Comparison of ENCODE assay signal across 7 mouse cellular contexts in genomic region chr11:94329270-94329891, GRCm38 (mm10). TPM values are rescaled to one million over a fixed set of nuclear protein-coding genes. Genes with fewer than 3 reads are reported as not detected.
DNase-seq lines count a peak whose midpoint lies in the region; ATAC-seq and TF ChIP-seq lines count a peak whose summit lies in the region.

No protein-coding gene starts in this region.

- ATAC-seq in forebrain, embryonic 13.5 days = no peak
- no peak for ATAC-seq in hindbrain, embryonic 15.5 days (ENCODE audit: low FRiP score, low read depth)
- peak; percentile 65 for ATAC-seq in megakaryocyte progenitor cell, adult 5-6 weeks (replicated peaks; ENCODE audit: poor library complexity)
- no peak for ATAC-seq in stomach, embryonic 14.5 days (ENCODE audit: insufficient number of reproducible peaks, insufficient read depth, low FRiP score, low read depth)

- H3K4me3 ChIP-seq in MEL (ENCODE audit: control insufficient read depth in 1 of 2, insufficient read depth in 1 of 2, low read depth in 2 of 2, low read length in 2 of 2) = no peak overlapping the region
- peak overlapping the region; percentile 84 for H3K4me3 ChIP-seq in bone marrow macrophage, adult 2 months (ENCODE audit: insufficient read depth, low read length)
- H3K4me3 ChIP-seq in forebrain, embryonic 13.5 days = no peak overlapping the region
- H3K4me3 ChIP-seq in hindbrain, embryonic 15.5 days = 0 out of 2 replicates have a peak overlapping the region, but pooled peaks have one; percentile 76
- no peak overlapping the region for H3K4me3 ChIP-seq in stomach, embryonic 14.5 days (ENCODE audit: low read depth, low read length)

- WGBS in forebrain, embryonic 13.5 days = 29% methylated on average over 4 of the region's 4 CpGs
- 41% methylated on average over 4 of the region's 4 CpGs for WGBS in hindbrain, embryonic 15.5 days
- WGBS in stomach, embryonic 14.5 days = 52% methylated on average over 4 of the region's 4 CpGs

- peak; percentile 72 for TF ChIP-seq RAD21 in MEL (IDR thresholded peaks at IDR 0.05; ENCODE audit: low read depth, low read length)

- no peaks in the 10 kb centered on the region for H3K9me3 ChIP-seq in MEL (replicated peaks; ENCODE audit: insufficient read depth, low read length)
- no peaks in the 10 kb centered on the region for H3K9me3 ChIP-seq in forebrain, embryonic 13.5 days (replicated peaks)
- H3K9me3 ChIP-seq in hindbrain, embryonic 15.5 days = no peaks in the 10 kb centered on the region
- H3K9me3 ChIP-seq in stomach, embryonic 14.5 days (ENCODE audit: control insufficient read depth, low read depth, low read length) = no peaks in the 10 kb centered on the region

- peaks cover 4 to 14% of the 10 kb centered on the region in 2 experiments; a peak in 3 of 4 replicates for H3K4me1 ChIP-seq in MEL (ENCODE audit: control insufficient read depth in 1 of 2, insufficient read depth in 2 of 2, low read length in 2 of 2)
- peaks cover 16% of the 10 kb centered on the region for H3K4me1 ChIP-seq in bone marrow macrophage, adult 2 months (ENCODE audit: control insufficient read depth, insufficient read depth, low read length)
- H3K4me1 ChIP-seq in forebrain, embryonic 13.5 days = peaks cover 50% of the 10 kb centered on the region
- H3K4me1 ChIP-seq in hindbrain, embryonic 15.5 days (replicated peaks) = peaks cover 42% of the 10 kb centered on the region
- peaks cover 21% of the 10 kb centered on the region for H3K4me1 ChIP-seq in stomach, embryonic 14.5 days (ENCODE audit: control insufficient read depth, insufficient read depth, low read length)

- H3K4me2 ChIP-seq in forebrain, embryonic 13.5 days = peak overlapping the region; percentile 80
- peak overlapping the region; percentile 85 for H3K4me2 ChIP-seq in hindbrain, embryonic 15.5 days
- peak overlapping the region; percentile 76; the same call in 1 of the 2 replicates for H3K4me2 ChIP-seq in stomach, embryonic 14.5 days (replicated peaks; ENCODE audit: low read depth, low read length)

- peaks cover 0 to 22% of the 10 kb centered on the region in 2 experiments; a peak in 2 of 4 replicates for H3K36me3 ChIP-seq in MEL (ENCODE audit: control insufficient read depth in 1 of 2, insufficient read depth in 2 of 2, low read length in 2 of 2)
- peaks cover 5% of the 10 kb centered on the region for H3K36me3 ChIP-seq in forebrain, embryonic 13.5 days (ENCODE audit: poor library complexity, severe bottlenecking)
- H3K36me3 ChIP-seq in hindbrain, embryonic 15.5 days = peaks cover 2% of the 10 kb centered on the region
- H3K36me3 ChIP-seq in stomach, embryonic 14.5 days (ENCODE audit: control insufficient read depth, insufficient read depth, low read length) = peaks cover 7% of the 10 kb centered on the region; the same call in 1 of the 2 replicates

- peak; percentile 76 for DNase-seq in MEL (ENCODE audit: low read depth, low spot score)
- peak; percentile 38 to 65 for DNase-seq in left cerebral cortex, adult 18-20 months (ENCODE audit: low spot score in 2 of 2)

- TF ChIP-seq POLR2A in MEL (IDR thresholded peaks at IDR 0.05; ENCODE audit: control insufficient read depth in 1 of 2, insufficient read depth in 1 of 2, low read depth in 1 of 2, low read length in 2 of 2, poor library complexity in 1 of 2) = no peak
- no peak for TF ChIP-seq POLR2A in bone marrow macrophage, adult 2 months (IDR thresholded peaks at IDR 0.05; ENCODE audit: borderline replicate concordance, low read depth, low read length)

- peaks cover 10% of the 10 kb centered on the region for H3K79me2 ChIP-seq in MEL (ENCODE audit: control insufficient read depth, insufficient read depth, low read length, poor library complexity)

- no peak overlapping the region for H3K27ac ChIP-seq in MEL (ENCODE audit: control insufficient read depth, low read depth, low read length)
- no peak overlapping the region for H3K27ac ChIP-seq in bone marrow macrophage, adult 2 months (ENCODE audit: insufficient read depth, low read depth, low read length)
- peak overlapping the region; percentile 99 for H3K27ac ChIP-seq in forebrain, embryonic 13.5 days
- 0 out of 2 replicates have a peak overlapping the region, but pooled peaks have one; percentile 99 for H3K27ac ChIP-seq in hindbrain, embryonic 15.5 days (replicated peaks)
- H3K27ac ChIP-seq in stomach, embryonic 14.5 days (ENCODE audit: low read length) = no peak overlapping the region

- TF ChIP-seq EP300 in MEL (IDR thresholded peaks at IDR 0.05; ENCODE audit: low read depth in 1 of 2, low read length in 2 of 2) = no peak

- no peaks in the 10 kb centered on the region for H3K27me3 ChIP-seq in MEL (ENCODE audit: control insufficient read depth in 1 of 2, insufficient read depth in 2 of 2, low read length in 2 of 2)
- H3K27me3 ChIP-seq in forebrain, embryonic 13.5 days = no peaks in the 10 kb centered on the region
- no peaks in the 10 kb centered on the region for H3K27me3 ChIP-seq in hindbrain, embryonic 15.5 days
- no peaks in the 10 kb centered on the region for H3K27me3 ChIP-seq in stomach, embryonic 14.5 days (ENCODE audit: control insufficient read depth, insufficient read depth, low read length)

- no peak overlapping the region for H3K9ac ChIP-seq in MEL (ENCODE audit: control insufficient read depth, low read depth, low read length, poor library complexity, severe bottlenecking)
- H3K9ac ChIP-seq in forebrain, embryonic 13.5 days = no peak overlapping the region
- no peak overlapping the region for H3K9ac ChIP-seq in hindbrain, embryonic 15.5 days
- H3K9ac ChIP-seq in stomach, embryonic 14.5 days (replicated peaks; ENCODE audit: low read depth, low read length) = no peak overlapping the region

- peak; percentile 26 to 78 (median 56); a peak in 5 of 6 replicates for TF ChIP-seq CTCF in MEL (IDR thresholded peaks at IDR 0.05 in 2 of 3, conservative IDR thresholded peaks at IDR 0.05 in 1 of 3; ENCODE audit: control insufficient read depth in 1 of 3, insufficient read depth in 1 of 3, low read depth in 2 of 3, low read length in 3 of 3, poor library complexity in 1 of 3, severe bottlenecking in 1 of 3)
- peak; percentile 57 for TF ChIP-seq CTCF in bone marrow macrophage, adult 2 months (IDR thresholded peaks at IDR 0.05; ENCODE audit: low read depth, low read length)

TF ChIP-seq in MEL, 35 proteins besides CTCF, POLR2A, EP300 and RAD21 (continues in another document):
- TF ChIP-seq MXI1 (IDR thresholded peaks at IDR 0.05; ENCODE audit: low read depth, low read length) (no peak), USF1 (IDR thresholded peaks at IDR 0.05; ENCODE audit: low read depth, low read length) (no peak), ZNF384 (IDR thresholded peaks at IDR 0.05; ENCODE audit: low read depth, low read length) (peak; percentile 75), TCF12 (IDR thresholded peaks at IDR 0.05; ENCODE audit: low read depth, low read length) (no peak), RCOR1 (IDR thresholded peaks at IDR 0.05; ENCODE audit: low read depth, low read length) (0 out of 2 replicates have a peak, but pooled peaks have one; percentile 22), SIN3A (IDR thresholded peaks at IDR 0.05; ENCODE audit: low read length) (0 out of 2 replicates have a peak, but pooled peaks have one; percentile 19), GABPA (IDR thresholded peaks at IDR 0.05; ENCODE audit: low read depth, low read length) (no peak), CHD1 (IDR thresholded peaks at IDR 0.05; ENCODE audit: low read depth, low read length) (no peak), POLR2AphosphoS2 (IDR thresholded peaks at IDR 0.05; ENCODE audit: low read length) (no peak), MYC (IDR thresholded peaks at IDR 0.05; ENCODE audit: low read depth, low read length) (no peak)

RNA-seq across cellular contexts. Expression of gene Ankrd40, which starts 1.6 kb away (rescaled TPM):
- 37.1 and 39.4 TPM in 2 replicates for total RNA-seq in MEL (2012; rRNA removed)
- 10 to 100 TPM in 1 of 2 experiments, not detected in 1; 60.0 TPM for polyA plus RNA-seq in MEL (2012; ENCODE audit: insufficient read depth in 1 of 2, insufficient read length in 2 of 2, low read depth in 1 of 2, low replicate concordance in 2 of 2, missing spikeins in 1 of 2)
- 43.9 and 47.6 TPM in 2 replicates for polyA plus RNA-seq in bone marrow macrophage, adult 2 months (2012; ENCODE audit: insufficient read depth, insufficient read length, missing spikeins)
- polyA plus RNA-seq in forebrain, embryonic 13.5 days (2015; fragmentation: Nextera tagmentation; extraction: Ambion mirVana) = 10.5 and 10.6 TPM in 2 replicates
- polyA plus RNA-seq in hindbrain, embryonic 15.5 days (2015; fragmentation: Nextera tagmentation; extraction: Ambion mirVana) = 18.3 and 21.5 TPM in 2 replicates
- total RNA-seq in left cerebral cortex, adult 18-20 months (2021) = 100 to 1,000 TPM; 123 to 141 TPM
- total RNA-seq in megakaryocyte progenitor cell, adult 5-6 weeks (2015) = 18.8 and 21.7 TPM in 2 replicates
- 59.6 and 77.8 TPM in 2 replicates for total RNA-seq in megakaryocyte progenitor cell, adult 5-6 weeks (2017)
- polyA plus RNA-seq in stomach, embryonic 14.5 days (2014; fragmentation: Nextera tagmentation; extraction: Ambion mirVana) = 17.4 and 19.2 TPM in 2 replicates

RNA-seq across cellular contexts. Expression of gene Luc7l3, which starts 7.6 kb away (rescaled TPM):
- total RNA-seq in MEL (2012; rRNA removed) = 47.3 and 52.3 TPM in 2 replicates
- polyA plus RNA-seq in MEL (2012; ENCODE audit: insufficient read depth in 1 of 2, insufficient read length in 2 of 2, low read depth in 1 of 2, low replicate concordance in 2 of 2, missing spikeins in 1 of 2) = 10 to 100 TPM; 54.7 to 90.5 TPM
- 146 and 206 TPM in 2 replicates for polyA plus RNA-seq in bone marrow macrophage, adult 2 months (2012; ENCODE audit: insufficient read depth, insufficient read length, missing spikeins)
- 164 and 173 TPM in 2 replicates for polyA plus RNA-seq in forebrain, embryonic 13.5 days (2015; fragmentation: Nextera tagmentation; extraction: Ambion mirVana)
- polyA plus RNA-seq in hindbrain, embryonic 15.5 days (2015; fragmentation: Nextera tagmentation; extraction: Ambion mirVana) = 126 and 127 TPM in 2 replicates
- 100 to 1,000 TPM; 110 to 111 TPM for total RNA-seq in left cerebral cortex, adult 18-20 months (2021)
- total RNA-seq in megakaryocyte progenitor cell, adult 5-6 weeks (2015) = 160 and 188 TPM in 2 replicates
- 289 and 470 TPM in 2 replicates for total RNA-seq in megakaryocyte progenitor cell, adult 5-6 weeks (2017)
- polyA plus RNA-seq in stomach, embryonic 14.5 days (2014; fragmentation: Nextera tagmentation; extraction: Ambion mirVana) = 116 and 124 TPM in 2 replicates

RNA-seq across cellular contexts. Expression of gene Gm21885, which starts 47.7 kb away (rescaled TPM):
- total RNA-seq in MEL (2012; rRNA removed) = not detected in 2 replicates
- under 1 TPM in 1 of 2 experiments, not detected in 1; 0.74 TPM for polyA plus RNA-seq in MEL (2012; ENCODE audit: insufficient read depth in 1 of 2, insufficient read length in 2 of 2, low read depth in 1 of 2, low replicate concordance in 2 of 2, missing spikeins in 1 of 2)
- polyA plus RNA-seq in bone marrow macrophage, adult 2 months (2012; ENCODE audit: insufficient read depth, insufficient read length, missing spikeins) = not detected in 2 replicates
- polyA plus RNA-seq in forebrain, embryonic 13.5 days (2015; fragmentation: Nextera tagmentation; extraction: Ambion mirVana) = 0.68 TPM in 1 of 2 replicates, not detected in the other
- 0.66 TPM in 1 of 2 replicates, not detected in the other for polyA plus RNA-seq in hindbrain, embryonic 15.5 days (2015; fragmentation: Nextera tagmentation; extraction: Ambion mirVana)
- not detected for total RNA-seq in left cerebral cortex, adult 18-20 months (2021)
- total RNA-seq in megakaryocyte progenitor cell, adult 5-6 weeks (2015) = not detected in 2 replicates
- not detected in 2 replicates for total RNA-seq in megakaryocyte progenitor cell, adult 5-6 weeks (2017)
- 0.56 TPM in 1 of 2 replicates, not detected in the other for polyA plus RNA-seq in stomach, embryonic 14.5 days (2014; fragmentation: Nextera tagmentation; extraction: Ambion mirVana)

Comparison
In these comparisons a context has a peak if more than half of its experiments do, and no peak if none do; other contexts are left out.
1. H3K27ac ChIP-seq: peak in forebrain, embryonic 13.5 days (single experiment) and hindbrain, embryonic 15.5 days (single experiment); none in MEL (single experiment), bone marrow macrophage, adult 2 months (single experiment) and stomach, embryonic 14.5 days (single experiment).
2. H3K4me3 ChIP-seq: peak in bone marrow macrophage, adult 2 months (single experiment) and hindbrain, embryonic 15.5 days (single experiment); none in MEL (0 of 2), forebrain, embryonic 13.5 days (single experiment) and stomach, embryonic 14.5 days (single experiment).
3. Peak in every context shown above with its lines, with median percentiles within 50 percentile points of each other: H3K4me2 ChIP-seq.